Mouse (Mus musculus): Measurements from ENCODE around the gene Vps45. TPM values are rescaled to one million over a fixed set of nuclear protein-coding genes. Genes with fewer than 3 reads are reported as not detected.
"Not testable (repeated sequence)": the region's sequence is repeated elsewhere in the genome, so short reads cannot be mapped to it uniquely, and the experiment has no call there.

Vps45 gene
- total RNA-seq, 2 experiments from 2014 or later, result 8.2 to 32.3 TPM

- no peak for ATAC-seq (replicated peaks; ENCODE audit: low FRiP score, poor library complexity, severe bottlenecking)
Measured at GRCm38 (mm10) chr3:95985209-95986000, 72.9 kb downstream of the Vps45 start.

GRCm38 (mm10) chr3:95982129-95982528, 76.1 kb downstream of the Vps45 start:
- ATAC-seq (replicated peaks; ENCODE audit: low FRiP score, poor library complexity, severe bottlenecking), result no peak

- ATAC-seq (replicated peaks; ENCODE audit: low FRiP score, poor library complexity, severe bottlenecking), result no peak
Measured at GRCm38 (mm10) chr3:95980276-95980970, 77.8 kb downstream of the Vps45 start.

GRCm38 (mm10) chr3:95978265-95978664, 80.0 kb downstream of the Vps45 start:
- ATAC-seq (replicated peaks; ENCODE audit: low FRiP score, poor library complexity, severe bottlenecking), result no peak

GRCm38 (mm10) chr3:95977587-95977986, 80.7 kb downstream of the Vps45 start:
- not testable (repeated sequence) for ATAC-seq (replicated peaks; ENCODE audit: low FRiP score, poor library complexity, severe bottlenecking)

- no peak for ATAC-seq (replicated peaks; ENCODE audit: low FRiP score, poor library complexity, severe bottlenecking)
Measured at GRCm38 (mm10) chr3:95977079-95977478, 81.2 kb downstream of the Vps45 start.

- no peak for ATAC-seq (replicated peaks; ENCODE audit: low FRiP score, poor library complexity, severe bottlenecking)
Measured at GRCm38 (mm10) chr3:95972873-95973634, 85.2 kb downstream of the Vps45 start.

GRCm38 (mm10) chr3:95972251-95972872, 85.9 kb downstream of the Vps45 start:
- no peak for ATAC-seq (replicated peaks; ENCODE audit: low FRiP score, poor library complexity, severe bottlenecking)

- not testable (repeated sequence) for ATAC-seq (replicated peaks; ENCODE audit: low FRiP score, poor library complexity, severe bottlenecking)
Measured at GRCm38 (mm10) chr3:95970661-95971060, 87.6 kb downstream of the Vps45 start.

- no peak for ATAC-seq (replicated peaks; ENCODE audit: low FRiP score, poor library complexity, severe bottlenecking)
Measured at GRCm38 (mm10) chr3:95969277-95969676, 89.0 kb downstream of the Vps45 start.

GRCm38 (mm10) chr3:95965518-95966451, 92.5 kb downstream of the Vps45 start:
- no peak for ATAC-seq (replicated peaks; ENCODE audit: low FRiP score, poor library complexity, severe bottlenecking)

- no peak for ATAC-seq (replicated peaks; ENCODE audit: low FRiP score, poor library complexity, severe bottlenecking)
Measured at GRCm38 (mm10) chr3:95963681-95964080, 94.6 kb downstream of the Vps45 start.

GRCm38 (mm10) chr3:95963230-95963629, 95.0 kb downstream of the Vps45 start:
- no peak for ATAC-seq (replicated peaks; ENCODE audit: low FRiP score, poor library complexity, severe bottlenecking)

GRCm38 (mm10) chr3:95962182-95962581, 96.1 kb downstream of the Vps45 start:
- ATAC-seq (replicated peaks; ENCODE audit: low FRiP score, poor library complexity, severe bottlenecking), result not testable (repeated sequence)

- no peak for ATAC-seq (replicated peaks; ENCODE audit: low FRiP score, poor library complexity, severe bottlenecking)
Measured at GRCm38 (mm10) chr3:95959807-95960206, 98.5 kb downstream of the Vps45 start.

- ATAC-seq (replicated peaks; ENCODE audit: low FRiP score, poor library complexity, severe bottlenecking), result 0 out of 2 replicates have a peak, but pooled peaks have one; percentile 53
Measured at GRCm38 (mm10) chr3:95959082-95959481, 99.2 kb downstream of the Vps45 start.

GRCm38 (mm10) chr3:95957359-95958148, 100.7 kb downstream of the Vps45 start:
- ATAC-seq (replicated peaks; ENCODE audit: low FRiP score, poor library complexity, severe bottlenecking), result no peak

- no peak for ATAC-seq (replicated peaks; ENCODE audit: low FRiP score, poor library complexity, severe bottlenecking)
Measured at GRCm38 (mm10) chr3:95955318-95955717, 102.9 kb downstream of the Vps45 start.
